Mouse (Mus musculus) brain, embryonic 14.5 days (tissue): ENCODE data around the gene Bsx.

Source experiments
- CTCF ChIP-seq: fragments of 200-500 bp; IDR thresholded peaks from 2 replicates; pipeline ENCODE4 v1.5.1; 2012; ENCODE audit warnings: inconsistent platforms, mild to moderate bottlenecking, moderate library complexity, borderline replicate concordance; ENCODE audit not compliant: insufficient read depth, insufficient read length; ENCODE audit errors: extremely low read depth
- POLR2A ChIP-seq: fragments of 200-500 bp; IDR thresholded peaks from 2 replicates; pipeline ENCODE4 v1.6.1; 2012; ENCODE audit warnings: mild to moderate bottlenecking, inconsistent platforms, borderline replicate concordance; ENCODE audit not compliant: poor library complexity, insufficient read depth, insufficient read length, severe bottlenecking; ENCODE audit errors: extremely low read depth

- TF ChIP-seq CTCF, result no peak
- TF ChIP-seq POLR2A, result no peak
Observed at GRCm38 (mm10) chr9:40874961-40875360, 1.0 kb downstream of the Bsx start.
